Mouse (Mus musculus) cortical plate, adult 2 months (tissue): Measurements from ENCODE around the gene Trpc7.

Experiments used
- CTCF ChIP-seq: fragments of 200-500 bp; IDR thresholded peaks from 2 replicates; pipeline ENCODE4 v1.5.1; 2011; ENCODE audit warnings: mild to moderate bottlenecking, control low read depth, low read length; ENCODE audit not compliant: insufficient read depth; ENCODE audit errors: extremely low read depth
- POLR2A ChIP-seq: fragments of 200-500 bp; IDR thresholded peaks from 2 replicates; pipeline ENCODE4 v1.6.1; 2011; ENCODE audit warnings: mild to moderate bottlenecking, low read length, control low read depth; ENCODE audit not compliant: insufficient read depth; ENCODE audit errors: extremely low read depth

DNA sequence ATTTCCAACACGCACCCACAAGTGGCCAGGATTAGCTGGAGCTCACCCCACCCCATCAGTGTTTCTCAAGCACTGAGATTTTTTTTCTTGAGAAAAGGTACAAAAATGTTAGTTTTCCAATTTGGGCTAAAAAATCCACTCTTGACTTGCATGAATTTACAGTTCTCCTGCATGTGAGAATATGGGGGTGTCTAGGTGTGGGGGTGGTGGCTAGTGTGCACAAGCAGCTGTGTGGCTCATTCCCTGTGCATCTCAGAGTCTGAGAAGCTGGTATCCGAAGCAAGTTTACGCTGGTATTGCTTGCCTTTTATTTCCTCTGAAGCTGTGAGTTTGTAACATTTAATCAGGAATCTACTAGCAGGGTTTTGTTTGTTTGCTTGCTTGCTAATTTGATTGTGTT, 105.1 kb downstream of the Trpc7 start:
- no peak for TF ChIP-seq CTCF
- TF ChIP-seq POLR2A: no peak
